Mouse (Mus musculus): ENCODE results near the gene Ndufv2. TPM values are rescaled to one million over a fixed set of nuclear protein-coding genes. Genes with fewer than 3 reads are reported as not detected.
A peak's percentile ranks its signal among the peaks of the same experiment; 100 is the strongest.

Gene Ndufv2
- 294 TPM for polyA plus RNA-seq (2021)

GRCm38 (mm10) chr17:66101380-66102330, at the start of gene Ndufv2:
Gene Ndufv2, minus strand, starts transcription at chr17:66101559.
- ChIA-PET POLR2A (interaction anchor here (1.1 kb wide), 1 partner anchor 9 kb away, joined by 3 read pairs; no protein-coding TSS in a partner anchor), CTCF (interaction anchor here (1.0 to 2.3 kb wide), 9 partner anchors 10 to 240 kb away, joined by 3 to 6 read pairs (median 3); no protein-coding TSS in a partner anchor)
- peak; percentile 90 for TF ChIP-seq CTCF (IDR thresholded peaks at IDR 0.05)
- DNase-seq (ENCODE audit: low read depth, low spot score): peak; percentile 76
- ATAC-seq: peak; percentile 98
- H3K27me3 ChIP-seq: no peaks in the 10 kb centered on the region
- in situ Hi-C loops (cut with MboI; ENCODE audit: low pct_unique_long_range_greater_than_20kb): loop anchor here (25.0 kb wide), 1 partner anchor 489 kb away; the partner anchor contains the start of gene Vapa

GRCm38 (mm10) chr17:66131212-66131611, 29.9 kb upstream of the Ndufv2 start:
- TF ChIP-seq CTCF (IDR thresholded peaks at IDR 0.05): peak; percentile 63
- ATAC-seq (no peak), DNase-seq (ENCODE audit: low read depth, low spot score) (no peak)
- no peaks in the 10 kb centered on the region for H3K27me3 ChIP-seq
- in situ Hi-C loops (cut with MboI; ENCODE audit: low pct_unique_long_range_greater_than_20kb): no loop called here
- ChIA-PET CTCF (interaction anchor here (1.3 kb wide), 1 partner anchor 18 kb away, joined by 3 read pairs; no protein-coding TSS in a partner anchor), POLR2A (no interaction called here)

GRCm38 (mm10) chr17:66130371-66130770, 29.0 kb upstream of the Ndufv2 start:
- ChIA-PET POLR2A (no interaction called here), CTCF (no interaction called here)
- H3K27me3 ChIP-seq: no peaks in the 10 kb centered on the region
- no peak for ATAC-seq
- in situ Hi-C loops (cut with MboI; ENCODE audit: low pct_unique_long_range_greater_than_20kb): no loop called here
- DNase-seq (ENCODE audit: low read depth, low spot score): no peak
- no peak for TF ChIP-seq CTCF (IDR thresholded peaks at IDR 0.05)

- no peak for TF ChIP-seq CTCF (IDR thresholded peaks at IDR 0.05)
These were observed 23.9 kb upstream of the Ndufv2 start for GRCm38 (mm10) chr17:66125211-66125610.

GRCm38 (mm10) chr17:66123816-66124610, 22.7 kb upstream of the Ndufv2 start:
- in situ Hi-C loops (cut with MboI; ENCODE audit: low pct_unique_long_range_greater_than_20kb): loop anchor here (25.0 kb wide), 1 partner anchor 512 kb away; the partner anchor contains the start of gene Vapa
- no peak for TF ChIP-seq CTCF (IDR thresholded peaks at IDR 0.05)
- CTCF ChIA-PET: interaction anchor here (1.6 to 1.8 kb wide), 2 partner anchors 22 to 24 kb away, joined by 5 to 6 read pairs; partner anchors contain the start of gene Ndufv2
- peak; percentile 36 for ATAC-seq
- no peak for DNase-seq (ENCODE audit: low read depth, low spot score)
- no peaks in the 10 kb centered on the region for H3K27me3 ChIP-seq
- POLR2A ChIA-PET: interaction anchor here (0.6 to 0.7 kb wide), 3 partner anchors 19 to 410 kb away, joined by 3 to 9 read pairs (median 5); no protein-coding TSS in a partner anchor

More at GRCm38 (mm10) chr17:66125211-66125610, 23.9 kb upstream of the Ndufv2 start:
- ChIA-PET POLR2A (no interaction called here), CTCF (interaction anchor here (1.1 to 1.8 kb wide), 5 partner anchors 13 to 325 kb away, joined by 3 to 6 read pairs (median 5); partner anchors contain the start of gene Ndufv2)
- no peaks in the 10 kb centered on the region for H3K27me3 ChIP-seq
- no peak for DNase-seq (ENCODE audit: low read depth, low spot score)
- ATAC-seq: no peak
- in situ Hi-C loops (cut with MboI; ENCODE audit: low pct_unique_long_range_greater_than_20kb): no loop called here

- DNase-seq (ENCODE audit: low read depth, low spot score) (no peak), ATAC-seq (peak; percentile 84)
- TF ChIP-seq CTCF (IDR thresholded peaks at IDR 0.05): no peak
- H3K27me3 ChIP-seq: no peaks in the 10 kb centered on the region
- POLR2A ChIA-PET: no interaction called here
- in situ Hi-C loops (cut with MboI; ENCODE audit: low pct_unique_long_range_greater_than_20kb): loop anchor here (25.0 kb wide), 1 partner anchor 511 kb away; the partner anchor contains the start of gene Vapa
- CTCF ChIA-PET: no interaction called here
These were observed 21.9 kb upstream of the Ndufv2 start, which contains the start of gene Ddx11 for GRCm38 (mm10) chr17:66123066-66123815. Gene Ddx11, plus strand, starts transcription at chr17:66123520.

- CTCF ChIA-PET: no interaction called here
- POLR2A ChIA-PET: no interaction called here
- H3K27me3 ChIP-seq: no peaks in the 10 kb centered on the region
- no peak for ATAC-seq
- in situ Hi-C loops (cut with MboI; ENCODE audit: low pct_unique_long_range_greater_than_20kb): loop anchor here (25.0 kb wide), 1 partner anchor 508 kb away; the partner anchor contains the start of gene Vapa
- no peak for DNase-seq (ENCODE audit: low read depth, low spot score)
- TF ChIP-seq CTCF (IDR thresholded peaks at IDR 0.05): no peak
These were observed 19.3 kb upstream of the Ndufv2 start for GRCm38 (mm10) chr17:66120701-66121100.

GRCm38 (mm10) chr17:66118991-66119390, 17.6 kb upstream of the Ndufv2 start:
- ChIA-PET CTCF (interaction anchor here (1.2 kb wide), 1 partner anchor 12 kb away, joined by 3 read pairs; no protein-coding TSS in a partner anchor), POLR2A (no interaction called here)
- TF ChIP-seq CTCF (IDR thresholded peaks at IDR 0.05): no peak
- no peak for DNase-seq (ENCODE audit: low read depth, low spot score)
- ATAC-seq: no peak
- in situ Hi-C loops (cut with MboI; ENCODE audit: low pct_unique_long_range_greater_than_20kb): loop anchor here (25.0 kb wide), 1 partner anchor 507 kb away; the partner anchor contains the start of gene Vapa
- no peaks in the 10 kb centered on the region for H3K27me3 ChIP-seq

GRCm38 (mm10) chr17:66112166-66112565, 10.8 kb upstream of the Ndufv2 start:
- no peaks in the 10 kb centered on the region for H3K27me3 ChIP-seq
- no peak for TF ChIP-seq CTCF (IDR thresholded peaks at IDR 0.05)
- no peak for DNase-seq (ENCODE audit: low read depth, low spot score)
- ChIA-PET POLR2A (no interaction called here), CTCF (no interaction called here)
- ATAC-seq: no peak
- in situ Hi-C loops (cut with MboI; ENCODE audit: low pct_unique_long_range_greater_than_20kb): loop anchor here (25.0 kb wide), 1 partner anchor 500 kb away; the partner anchor contains the start of gene Vapa

Measured in Patski (cell line).